Mouse (Mus musculus) embryonic facial prominence, embryonic 10.5 days (tissue): Measurements from ENCODE around the gene Gal3st2. TPM values are rescaled to one million over a fixed set of nuclear protein-coding genes. Genes with fewer than 3 reads are reported as not detected.
"Not testable (repeated sequence)": the region's sequence is repeated elsewhere in the genome, so short reads cannot be mapped to it uniquely, and the experiment has no call there.

Source experiments
- DNase-seq: peaks from one replicate; pipeline ENCODE4 v3.0.0-alpha.2; 2017; ENCODE audit warnings: low spot score
- H3K27ac ChIP-seq: fragments of 300-500 bp; sonication (generic); replicated peaks from 2 replicates; pipeline ENCODE4 v1.5.1; 2016; ENCODE audit warnings: mild to moderate bottlenecking
- H3K27me3 ChIP-seq: fragments of 300-500 bp; sonication (generic); replicated peaks from 2 replicates; pipeline ENCODE4 v1.6.1; 2016; ENCODE audit warnings: low read depth, mild to moderate bottlenecking; ENCODE audit not compliant: poor library complexity, severe bottlenecking
- H3K36me3 ChIP-seq: fragments of 300-500 bp; sonication (generic); replicated peaks from 2 replicates; pipeline ENCODE4 v1.6.1; 2016; ENCODE audit warnings: mild to moderate bottlenecking, moderate library complexity
- H3K4me1 ChIP-seq: fragments of 300-500 bp; sonication (generic); 2 replicates; pipeline ENCODE4 v1.6.1; 2016
- H3K4me3 ChIP-seq: fragments of 300-500 bp; sonication (generic); 2 replicates; pipeline ENCODE4 v1.5.1; 2016; ENCODE audit warnings: mild to moderate bottlenecking, moderate library complexity
- H3K9me3 ChIP-seq: fragments of 300-500 bp; sonication (generic); 2 replicates; pipeline ENCODE4 v1.6.1; 2016; ENCODE audit warnings: mild to moderate bottlenecking
- WGBS: fragments of 180-500 bp; shearing (Covaris S2); methylation state at CpG from one replicate; pipeline ENCODE4 v1.1.7; 2016; 5-methylcytosine and 5-hydroxymethylcytosine counted together
- polyA plus RNA-seq: library from polyadenylated mRNA; unstranded; fragments of >200 nt; fragmentation: Nextera tagmentation; extraction: Ambion mirVana; gene quantifications from 2 replicates; pipeline ENCODE4 v1.2.1, GENCODE M21; 2016

The Gal3st2 gene
- not detected in 2 replicates for polyA plus RNA-seq

GRCm38 (mm10) chr1:93861048-93861447 lies at the start of gene Gal3st2:
Gene Gal3st2 (plus strand): TSS chr1:93861306.
- not testable (repeated sequence) for H3K27me3 ChIP-seq, H3K9me3 ChIP-seq, DNase-seq, H3K27ac ChIP-seq, H3K4me3 ChIP-seq, H3K36me3 ChIP-seq, H3K4me1 ChIP-seq
- WGBS: 64% methylated on average over 2 of the region's 2 CpGs

GRCm38 (mm10) chr1:93811495-93812039 lies 49.5 kb upstream of the Gal3st2 start:
- Histone ChIP-seq H3K4me1 (no peaks in the 10 kb centered on the region), H3K36me3 (peaks cover 95% of the 10 kb centered on the region), H3K27me3 (no peaks in the 10 kb centered on the region), H3K9me3 (no peaks in the 10 kb centered on the region), H3K27ac (no peak overlapping the region), H3K4me3 (no peak overlapping the region)
- WGBS: 92% methylated on average over 8 of the region's 8 CpGs
- no peak for DNase-seq

- Histone ChIP-seq H3K4me3 (no peak overlapping the region), H3K36me3 (peaks cover 92% of the 10 kb centered on the region), H3K9me3 (no peaks in the 10 kb centered on the region), H3K27me3 (no peaks in the 10 kb centered on the region), H3K27ac (no peak overlapping the region), H3K4me1 (no peaks in the 10 kb centered on the region)
- DNase-seq: no peak
- 94% methylated on average over 8 of the region's 8 CpGs for WGBS
These were observed 43.1 kb upstream of the Gal3st2 start for GRCm38 (mm10) chr1:93817823-93818532.

DNA sequence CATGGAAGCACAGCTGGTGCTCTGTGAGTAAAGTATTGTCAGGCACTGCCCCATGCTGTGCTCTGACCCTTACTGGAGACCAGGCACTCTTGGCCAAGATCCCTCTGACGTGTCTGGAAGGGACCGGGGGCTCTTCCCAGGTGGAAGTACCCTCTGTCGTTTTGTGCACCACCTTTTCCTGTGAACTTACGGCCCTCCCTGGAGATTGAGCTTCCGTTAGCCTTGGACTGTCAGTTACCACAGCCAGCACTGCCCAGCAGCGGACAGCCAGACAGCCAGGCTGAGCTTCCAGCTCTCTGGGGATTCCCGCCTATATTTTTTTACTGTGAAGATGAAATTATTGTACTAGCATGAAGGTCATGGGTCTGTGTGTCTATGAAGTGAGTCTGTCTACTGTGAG lies 42.4 kb upstream of the Gal3st2 start:
- Histone ChIP-seq H3K4me1 (no peaks in the 10 kb centered on the region), H3K9me3 (no peaks in the 10 kb centered on the region), H3K4me3 (no peak overlapping the region), H3K27ac (no peak overlapping the region), H3K27me3 (no peaks in the 10 kb centered on the region), H3K36me3 (peaks cover 84% of the 10 kb centered on the region)
- 93% methylated on average over 7 of the region's 7 CpGs for WGBS
- no peak for DNase-seq

- Histone ChIP-seq H3K27ac (peak overlapping the region; percentile 89; the same call in 1 of the 2 replicates), H3K9me3 (no peaks in the 10 kb centered on the region), H3K27me3 (no peaks in the 10 kb centered on the region), H3K4me3 (peak overlapping the region; percentile 65; the same call in 1 of the 2 replicates), H3K36me3 (peaks cover 35% of the 10 kb centered on the region), H3K4me1 (peaks cover 20% of the 10 kb centered on the region)
- WGBS: 77% methylated on average over 3 of the region's 3 CpGs
- no peak for DNase-seq
These were observed 37.2 kb upstream of the Gal3st2 start for GRCm38 (mm10) chr1:93823796-93824495.

DNA sequence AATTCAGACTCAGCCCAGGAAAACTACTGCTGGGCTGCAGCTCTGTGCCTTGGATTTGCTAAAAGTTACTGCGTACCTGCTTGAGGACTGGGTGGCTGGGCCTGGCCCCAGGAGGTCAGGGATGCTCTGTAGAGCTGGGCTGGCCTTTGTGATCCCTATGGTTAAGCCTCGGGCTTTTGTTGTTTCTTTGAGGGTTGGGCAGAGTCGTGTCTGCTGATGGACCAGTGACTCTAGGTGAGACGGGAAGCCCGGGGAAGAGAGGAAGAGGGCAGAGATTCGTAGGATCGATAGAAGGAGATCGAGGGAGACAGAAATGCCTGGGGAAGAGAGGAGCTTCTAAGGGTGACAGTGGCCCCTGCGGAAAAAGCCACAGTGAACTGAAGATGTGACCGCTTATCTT lies 36.5 kb upstream of the Gal3st2 start, which contains the start of gene D2hgdh:
D2hgdh (plus strand) TSS at position 301 of the 400 bp plus-strand sequence.
- H3K4me3 ChIP-seq: peak within 1 kb of the TSS; percentile 65
- no peaks in the 10 kb centered on the region for H3K9me3 ChIP-seq
- peaks cover 29% of the 10 kb centered on the region for H3K36me3 ChIP-seq
- peak within 1 kb of the TSS; percentile 89 for H3K27ac ChIP-seq
- DNase-seq: no peak
- no peaks in the 10 kb centered on the region for H3K27me3 ChIP-seq
- peaks cover 20% of the 10 kb centered on the region for H3K4me1 ChIP-seq
- WGBS: 4% methylated on average over 10 of the region's 10 CpGs

GRCm38 (mm10) chr1:93825105-93825674 lies 35.9 kb upstream of the Gal3st2 start:
- Histone ChIP-seq H3K9me3 (no peaks in the 10 kb centered on the region), H3K4me3 (peak overlapping the region; percentile 65), H3K36me3 (peaks cover 25% of the 10 kb centered on the region), H3K4me1 (peaks cover 20% of the 10 kb centered on the region), H3K27me3 (no peaks in the 10 kb centered on the region), H3K27ac (peak overlapping the region; percentile 89)
- DNase-seq: peak; percentile 93
- WGBS: under 1% methylated on average over 30 of the region's 30 CpGs

- WGBS: 45% methylated on average over 27 of the region's 27 CpGs
- peaks cover 20% of the 10 kb centered on the region for H3K4me1 ChIP-seq
- peak; percentile 21 for DNase-seq
- peak overlapping the region; percentile 65 for H3K4me3 ChIP-seq
- no peaks in the 10 kb centered on the region for H3K9me3 ChIP-seq
- peak overlapping the region; percentile 89 for H3K27ac ChIP-seq
- H3K27me3 ChIP-seq: no peaks in the 10 kb centered on the region
- H3K36me3 ChIP-seq: peaks cover 17% of the 10 kb centered on the region
These were observed 35.2 kb upstream of the Gal3st2 start for GRCm38 (mm10) chr1:93825771-93826539.

- Histone ChIP-seq H3K4me3 (peak overlapping the region; percentile 65), H3K27me3 (no peaks in the 10 kb centered on the region), H3K9me3 (no peaks in the 10 kb centered on the region), H3K36me3 (peaks cover 12% of the 10 kb centered on the region), H3K4me1 (peaks cover 20% of the 10 kb centered on the region), H3K27ac (peak overlapping the region; percentile 89)
- no peak for DNase-seq
- 93% methylated on average over 9 of the region's 9 CpGs for WGBS
These were observed 34.6 kb upstream of the Gal3st2 start for GRCm38 (mm10) chr1:93826540-93826835.

DNA sequence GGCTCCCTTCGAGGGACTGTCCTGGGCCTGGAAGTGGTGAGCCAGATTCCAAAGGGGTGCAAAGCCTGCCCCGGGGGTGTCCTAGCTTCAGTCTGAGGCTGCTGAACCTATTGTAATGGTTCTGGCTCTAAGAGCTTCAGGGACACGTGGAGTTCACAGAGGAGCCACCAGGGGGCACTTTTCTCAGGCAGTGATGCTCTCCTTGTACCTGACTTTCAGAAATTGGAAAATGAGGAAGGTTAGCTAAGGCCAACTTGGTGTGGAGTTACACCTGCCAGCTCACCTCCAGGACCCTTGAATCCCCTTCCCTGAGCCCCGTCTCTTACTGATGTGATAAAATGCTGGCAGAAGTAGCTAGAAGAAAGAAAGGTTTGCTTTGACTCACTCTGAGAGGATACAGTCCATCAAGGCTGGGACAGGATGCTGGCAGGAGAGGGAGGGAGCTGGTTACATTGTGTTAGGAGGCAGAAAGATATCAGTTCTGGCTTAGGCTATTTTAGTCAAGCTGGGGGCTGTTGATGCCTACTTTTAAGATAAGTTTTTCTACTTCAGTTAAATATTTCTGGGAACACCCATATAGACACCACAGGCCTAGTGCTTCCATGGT lies 28.2 kb upstream of the Gal3st2 start:
- H3K36me3 ChIP-seq: peaks cover 33% of the 10 kb centered on the region
- not testable (repeated sequence) for H3K27me3 ChIP-seq, DNase-seq, H3K9me3 ChIP-seq, H3K4me1 ChIP-seq, H3K4me3 ChIP-seq, H3K27ac ChIP-seq
- WGBS: 56% methylated on average over 4 of the region's 4 CpGs

- no peak overlapping the region for H3K27ac ChIP-seq
- H3K4me1 ChIP-seq: no peaks in the 10 kb centered on the region
- H3K4me3 ChIP-seq: no peak overlapping the region
- H3K9me3 ChIP-seq: no peaks in the 10 kb centered on the region
- DNase-seq: no peak
- H3K27me3 ChIP-seq: no peaks in the 10 kb centered on the region
- H3K36me3 ChIP-seq: peaks cover 36% of the 10 kb centered on the region
- WGBS: 87% methylated on average over 7 of the region's 7 CpGs
These were observed 26.4 kb upstream of the Gal3st2 start for GRCm38 (mm10) chr1:93834671-93835150.

GRCm38 (mm10) chr1:93835211-93835610 lies 25.9 kb upstream of the Gal3st2 start:
- no peaks in the 10 kb centered on the region for H3K27me3 ChIP-seq
- no peaks in the 10 kb centered on the region for H3K4me1 ChIP-seq
- no peak overlapping the region for H3K4me3 ChIP-seq
- no peak for DNase-seq
- no peaks in the 10 kb centered on the region for H3K9me3 ChIP-seq
- 91% methylated on average over 4 of the region's 4 CpGs for WGBS
- H3K27ac ChIP-seq: no peak overlapping the region
- peaks cover 35% of the 10 kb centered on the region for H3K36me3 ChIP-seq
